Mouse (Mus musculus): ENCODE data around the gene Prkce. TPM values are rescaled to one million over a fixed set of nuclear protein-coding genes. Genes with fewer than 3 reads are reported as not detected.

Gene Prkce
- polyA plus RNA-seq, 1 experiment from 2014 or later, result 7.4 TPM

DNA sequence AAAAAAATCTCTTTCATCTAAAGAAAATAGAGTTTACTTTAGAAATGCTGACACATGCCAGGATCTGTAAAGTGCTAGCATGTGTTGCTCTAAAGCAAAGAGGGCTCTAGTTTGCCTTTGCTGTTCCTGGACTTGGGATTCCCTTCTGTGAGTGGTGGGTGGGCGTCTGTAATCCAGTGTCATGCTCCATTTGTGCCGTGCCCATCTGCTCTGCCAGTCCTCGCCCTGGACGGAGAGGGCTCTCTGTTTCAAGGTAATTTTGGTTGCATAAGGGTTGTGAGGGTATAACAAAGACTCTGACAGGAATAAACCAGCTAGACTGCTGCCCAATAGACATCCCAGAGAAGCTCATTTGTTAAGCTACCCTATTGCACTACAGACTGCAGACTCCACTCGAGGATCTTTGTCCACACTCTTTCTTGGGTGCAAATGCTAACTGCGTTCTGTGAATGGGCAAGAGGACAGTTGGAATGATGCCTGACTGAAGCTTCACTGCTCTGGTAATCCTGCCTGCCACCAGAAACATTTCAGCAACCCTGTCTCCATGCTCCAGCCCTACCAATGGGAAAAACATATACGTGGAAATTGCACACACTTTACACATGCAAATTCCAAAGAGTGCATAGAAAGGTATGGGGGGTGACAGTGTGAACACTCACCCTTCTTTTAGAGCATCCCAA is 188.3 kb downstream of the Prkce start:
- ATAC-seq (ENCODE audit: low FRiP score) (no peak), DNase-seq (ENCODE audit: low spot score) (no peak)
- H3K27ac ChIP-seq (ENCODE audit: low read depth, low read length), result no peak overlapping the region
- H3K4me1 ChIP-seq (replicated peaks; ENCODE audit: control insufficient read depth, insufficient read depth, low read length), result peaks cover 2% of the 10 kb centered on the region; the same call in 1 of the 2 replicates
- no peak overlapping the region for H3K4me2 ChIP-seq (replicated peaks; ENCODE audit: low read depth, low read length)
- H3K36me3 ChIP-seq (ENCODE audit: control insufficient read depth, insufficient read depth, low read length), result no peaks in the 10 kb centered on the region
- H3K27me3 ChIP-seq (ENCODE audit: control insufficient read depth, insufficient read depth, low read length), result no peaks in the 10 kb centered on the region
- H3K9ac ChIP-seq (ENCODE audit: low read depth, low read length), result no peak overlapping the region
- H3K9me3 ChIP-seq (ENCODE audit: control insufficient read depth, low read length), result no peaks in the 10 kb centered on the region
- H3K4me3 ChIP-seq (ENCODE audit: low read depth, low read length), result no peak overlapping the region
- WGBS, result 71% methylated on average over 7 of the region's 7 CpGs

DNA sequence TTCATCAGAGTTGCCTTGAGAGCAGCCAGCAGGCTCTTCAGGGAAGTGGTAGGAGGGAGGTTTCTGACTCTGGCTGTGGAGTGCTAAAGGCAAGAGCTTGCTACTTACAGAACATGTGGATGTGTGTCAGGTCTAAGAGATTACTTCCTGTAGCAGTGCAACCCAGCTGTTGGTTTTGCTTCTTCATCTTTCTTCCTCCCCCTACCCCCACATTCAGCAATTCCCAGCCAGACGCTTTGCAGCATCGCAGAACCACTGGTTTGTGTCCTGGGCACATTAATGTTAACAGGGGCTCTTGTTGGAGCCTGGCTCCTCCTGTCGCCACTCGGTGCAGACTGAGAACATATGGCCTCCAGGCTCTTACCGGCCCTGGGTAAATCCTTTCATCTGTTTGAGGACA is 190.8 kb downstream of the Prkce start:
- no peak overlapping the region for H3K27ac ChIP-seq (ENCODE audit: low read depth, low read length)
- H3K4me1 ChIP-seq (replicated peaks; ENCODE audit: control insufficient read depth, insufficient read depth, low read length), result 0 out of 2 replicates have a peak, but pooled peaks cover 2% of the 10 kb centered on the region
- H3K36me3 ChIP-seq (ENCODE audit: control insufficient read depth, insufficient read depth, low read length), result no peaks in the 10 kb centered on the region
- no peaks in the 10 kb centered on the region for H3K9me3 ChIP-seq (ENCODE audit: control insufficient read depth, low read length)
- H3K4me2 ChIP-seq (replicated peaks; ENCODE audit: low read depth, low read length), result no peak overlapping the region
- no peak overlapping the region for H3K4me3 ChIP-seq (ENCODE audit: low read depth, low read length)
- WGBS, result 75% methylated on average over 5 of the region's 5 CpGs
- ATAC-seq (ENCODE audit: low FRiP score) (no peak), DNase-seq (ENCODE audit: low spot score) (no peak)
- no peak overlapping the region for H3K9ac ChIP-seq (ENCODE audit: low read depth, low read length)
- H3K27me3 ChIP-seq (ENCODE audit: control insufficient read depth, insufficient read depth, low read length), result no peaks in the 10 kb centered on the region

DNA sequence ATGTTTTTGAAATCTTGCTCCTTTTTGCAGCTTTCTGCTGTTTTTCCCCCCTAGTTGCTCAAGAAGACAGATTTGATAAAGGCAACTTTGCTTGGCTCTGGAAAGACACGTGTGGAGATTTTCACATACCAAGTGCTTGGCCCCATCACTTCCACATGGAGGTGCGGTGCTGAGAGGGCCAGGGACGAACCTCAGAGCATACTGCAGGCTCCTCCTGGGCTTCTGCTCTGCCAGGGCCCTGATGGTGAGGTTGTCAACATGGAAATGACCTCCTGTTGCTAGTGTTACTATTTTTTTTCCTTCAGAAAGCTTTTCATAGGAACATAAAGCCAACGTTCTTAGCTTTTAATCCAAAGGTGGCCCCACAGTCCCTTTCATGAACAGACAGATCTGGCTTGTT is 191.3 kb downstream of the Prkce start:
- no peaks in the 10 kb centered on the region for H3K27me3 ChIP-seq (ENCODE audit: control insufficient read depth, insufficient read depth, low read length)
- 61% methylated on average over 4 of the region's 4 CpGs for WGBS
- ATAC-seq (ENCODE audit: low FRiP score), result no peak

DNA sequence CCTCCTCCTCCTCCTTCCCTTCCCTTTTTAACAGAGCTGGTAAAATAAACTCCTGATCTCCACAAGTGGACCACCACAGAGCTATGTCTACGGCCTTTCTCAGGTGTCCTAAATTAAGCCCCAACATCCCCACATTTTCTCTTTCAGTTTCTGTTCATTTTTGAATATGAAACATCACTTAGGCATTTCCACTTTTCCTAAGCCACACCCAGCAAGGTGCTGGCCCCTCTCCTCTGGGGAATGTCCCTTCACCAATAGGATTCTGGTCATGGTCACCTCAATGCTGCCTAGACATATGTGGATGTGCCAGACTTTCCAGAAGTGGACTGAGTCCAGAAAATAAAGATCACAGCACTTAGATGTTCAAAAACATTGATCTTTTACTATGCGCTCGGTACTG is 193.3 kb downstream of the Prkce start:
- WGBS, result 91% methylated on average over 3 of the region's 3 CpGs
- no peak for ATAC-seq (ENCODE audit: low FRiP score)

More for the DNA sequence above, 191.3 kb downstream of the Prkce start:
- no peak overlapping the region for H3K4me3 ChIP-seq (ENCODE audit: low read depth, low read length)
- H3K27ac ChIP-seq (ENCODE audit: low read depth, low read length), result no peak overlapping the region
- H3K4me1 ChIP-seq (replicated peaks; ENCODE audit: control insufficient read depth, insufficient read depth, low read length), result 0 out of 2 replicates have a peak, but pooled peaks cover 2% of the 10 kb centered on the region
- H3K9ac ChIP-seq (ENCODE audit: low read depth, low read length), result no peak overlapping the region
- no peaks in the 10 kb centered on the region for H3K9me3 ChIP-seq (ENCODE audit: control insufficient read depth, low read length)
- no peak overlapping the region for H3K4me2 ChIP-seq (replicated peaks; ENCODE audit: low read depth, low read length)
- no peak for DNase-seq (ENCODE audit: low spot score)
- no peaks in the 10 kb centered on the region for H3K36me3 ChIP-seq (ENCODE audit: control insufficient read depth, insufficient read depth, low read length)

DNA sequence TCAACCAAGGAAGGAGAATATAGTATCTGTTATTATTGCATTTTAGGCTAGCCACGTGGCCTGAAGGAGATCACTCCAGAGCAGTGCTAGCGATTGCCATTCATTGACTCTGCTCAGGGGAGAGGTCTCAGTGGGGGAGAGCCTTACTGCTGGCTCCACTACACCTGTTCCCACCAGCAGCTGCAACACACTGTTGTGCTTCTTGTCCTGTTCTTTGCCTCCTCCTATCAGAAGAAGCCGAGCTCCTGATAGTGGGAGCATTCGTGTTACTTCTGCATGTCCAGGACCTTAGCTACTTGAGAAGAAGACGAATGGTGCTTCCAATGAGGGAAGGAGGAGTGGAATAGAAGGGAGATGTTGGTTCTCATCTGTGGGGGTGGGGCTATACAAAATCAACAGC is 195.8 kb downstream of the Prkce start:
- H3K9ac ChIP-seq (ENCODE audit: low read depth, low read length), result no peak overlapping the region
- ATAC-seq (ENCODE audit: low FRiP score) (no peak), DNase-seq (ENCODE audit: low spot score) (no peak)
- no peak overlapping the region for H3K4me2 ChIP-seq (replicated peaks; ENCODE audit: low read depth, low read length)
- 69% methylated on average over 5 of the region's 5 CpGs for WGBS
- no peaks in the 10 kb centered on the region for H3K9me3 ChIP-seq (ENCODE audit: control insufficient read depth, low read length)
- no peaks in the 10 kb centered on the region for H3K36me3 ChIP-seq (ENCODE audit: control insufficient read depth, insufficient read depth, low read length)
- no peaks in the 10 kb centered on the region for H3K27me3 ChIP-seq (ENCODE audit: control insufficient read depth, insufficient read depth, low read length)
- no peaks in the 10 kb centered on the region for H3K4me1 ChIP-seq (replicated peaks; ENCODE audit: control insufficient read depth, insufficient read depth, low read length)
- H3K4me3 ChIP-seq (ENCODE audit: low read depth, low read length), result no peak overlapping the region
- no peak overlapping the region for H3K27ac ChIP-seq (ENCODE audit: low read depth, low read length)

More for the DNA sequence above, 193.3 kb downstream of the Prkce start:
- DNase-seq (ENCODE audit: low spot score), result no peak
- 0 out of 2 replicates have a peak, but pooled peaks cover 2% of the 10 kb centered on the region for H3K4me1 ChIP-seq (replicated peaks; ENCODE audit: control insufficient read depth, insufficient read depth, low read length)
- H3K9me3 ChIP-seq (ENCODE audit: control insufficient read depth, low read length), result no peaks in the 10 kb centered on the region
- H3K4me2 ChIP-seq (replicated peaks; ENCODE audit: low read depth, low read length), result no peak overlapping the region
- H3K27me3 ChIP-seq (ENCODE audit: control insufficient read depth, insufficient read depth, low read length), result no peaks in the 10 kb centered on the region
- no peak overlapping the region for H3K27ac ChIP-seq (ENCODE audit: low read depth, low read length)
- no peak overlapping the region for H3K9ac ChIP-seq (ENCODE audit: low read depth, low read length)
- H3K4me3 ChIP-seq (ENCODE audit: low read depth, low read length), result no peak overlapping the region
- no peaks in the 10 kb centered on the region for H3K36me3 ChIP-seq (ENCODE audit: control insufficient read depth, insufficient read depth, low read length)

DNA sequence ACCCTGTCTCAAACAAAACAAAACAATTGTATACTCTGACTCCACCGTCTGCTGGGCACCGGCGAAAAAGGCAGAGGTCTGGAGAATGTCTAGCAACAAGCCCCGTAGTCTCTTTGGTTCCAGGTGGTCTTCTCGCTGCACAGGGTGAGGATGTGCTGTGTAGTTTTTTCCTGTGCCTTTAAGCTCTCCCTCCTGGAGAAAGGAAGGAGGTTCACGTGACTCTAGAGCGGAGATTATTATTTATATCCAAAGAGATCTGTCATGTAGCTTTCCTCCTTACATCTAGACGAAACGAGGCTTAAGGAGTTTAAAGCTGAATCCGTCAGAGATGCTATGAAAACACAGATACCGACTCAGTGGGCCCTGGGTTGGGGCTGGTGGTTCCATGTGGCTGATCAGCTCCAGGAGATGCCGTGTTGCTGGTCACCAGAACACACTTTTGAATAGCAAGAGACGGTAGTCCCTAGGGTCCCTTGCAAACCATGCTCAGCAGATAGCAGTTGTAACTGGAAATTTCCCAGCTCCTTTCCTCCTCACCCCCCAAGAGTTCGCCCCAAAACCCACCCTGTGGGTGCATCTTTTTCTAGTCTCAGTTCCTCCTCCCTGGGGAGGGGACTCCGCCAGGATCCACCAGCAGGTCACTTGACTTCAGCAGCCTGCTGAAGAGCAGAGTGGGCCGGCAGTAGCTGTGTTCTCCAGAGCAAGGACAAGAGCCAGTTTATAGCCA is 196.9 kb downstream of the Prkce start:
- Histone ChIP-seq H3K4me2 (replicated peaks; ENCODE audit: low read depth, low read length) (no peak overlapping the region), H3K27me3 (ENCODE audit: control insufficient read depth, insufficient read depth, low read length) (no peaks in the 10 kb centered on the region), H3K4me1 (replicated peaks; ENCODE audit: control insufficient read depth, insufficient read depth, low read length) (no peaks in the 10 kb centered on the region), H3K27ac (ENCODE audit: low read depth, low read length) (no peak overlapping the region), H3K9me3 (ENCODE audit: control insufficient read depth, low read length) (no peaks in the 10 kb centered on the region), H3K36me3 (ENCODE audit: control insufficient read depth, insufficient read depth, low read length) (no peaks in the 10 kb centered on the region), H3K4me3 (ENCODE audit: low read depth, low read length) (no peak overlapping the region), H3K9ac (ENCODE audit: low read depth, low read length) (no peak overlapping the region)
- DNase-seq (ENCODE audit: low spot score) (no peak), ATAC-seq (ENCODE audit: low FRiP score) (no peak)
- 83% methylated on average over 16 of the region's 16 CpGs for WGBS

DNA sequence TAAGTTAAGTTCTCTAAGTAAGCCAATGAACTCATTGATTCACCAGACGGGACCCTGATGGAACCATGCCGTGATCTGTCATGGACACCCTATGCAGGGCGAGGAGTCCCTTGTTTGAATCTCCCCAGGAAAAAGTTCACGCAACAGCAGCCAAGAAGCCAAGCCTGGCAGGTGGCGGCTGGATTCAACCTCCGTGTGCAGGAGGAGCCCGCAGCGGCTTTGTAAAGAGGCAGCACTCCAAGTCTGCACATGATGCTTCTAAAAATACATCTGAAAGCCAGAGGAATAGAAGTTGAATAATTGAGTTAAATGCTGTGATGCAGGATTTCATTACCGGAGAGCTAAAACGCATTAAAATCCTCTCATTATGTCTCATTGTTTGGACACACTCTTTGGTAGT is 199.3 kb downstream of the Prkce start:
- DNase-seq (ENCODE audit: low spot score) (no peak), ATAC-seq (ENCODE audit: low FRiP score) (no peak)
- H3K9me3 ChIP-seq (ENCODE audit: control insufficient read depth, low read length), result no peaks in the 10 kb centered on the region
- H3K27ac ChIP-seq (ENCODE audit: low read depth, low read length), result no peak overlapping the region
- H3K4me1 ChIP-seq (replicated peaks; ENCODE audit: control insufficient read depth, insufficient read depth, low read length), result no peaks in the 10 kb centered on the region
- 80% methylated on average over 10 of the region's 10 CpGs for WGBS
- no peak overlapping the region for H3K4me3 ChIP-seq (ENCODE audit: low read depth, low read length)
- no peaks in the 10 kb centered on the region for H3K36me3 ChIP-seq (ENCODE audit: control insufficient read depth, insufficient read depth, low read length)
- no peaks in the 10 kb centered on the region for H3K27me3 ChIP-seq (ENCODE audit: control insufficient read depth, insufficient read depth, low read length)
- H3K4me2 ChIP-seq (replicated peaks; ENCODE audit: low read depth, low read length), result no peak overlapping the region
- no peak overlapping the region for H3K9ac ChIP-seq (ENCODE audit: low read depth, low read length)

DNA sequence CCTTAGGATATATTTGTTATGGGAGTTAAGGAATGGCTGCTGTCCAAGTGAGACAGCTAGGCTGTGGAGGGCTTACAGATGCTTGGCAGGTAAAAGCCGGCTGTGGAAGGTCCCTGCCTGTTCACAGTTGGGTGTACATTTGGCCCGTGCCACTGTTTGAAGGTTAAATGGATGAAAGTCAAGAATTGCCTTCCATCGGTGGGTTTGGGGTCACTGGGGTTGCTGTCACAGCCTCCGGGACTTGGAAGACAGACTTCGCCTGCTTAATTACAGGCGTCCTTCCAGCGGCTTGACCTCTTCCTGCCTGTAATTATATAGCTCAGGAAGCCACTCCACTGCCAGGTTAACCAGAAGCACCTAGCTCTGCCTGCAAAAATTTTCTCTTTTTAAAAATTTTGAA is 200.1 kb downstream of the Prkce start:
- no peaks in the 10 kb centered on the region for H3K27me3 ChIP-seq (ENCODE audit: control insufficient read depth, insufficient read depth, low read length)
- no peaks in the 10 kb centered on the region for H3K9me3 ChIP-seq (ENCODE audit: control insufficient read depth, low read length)
- DNase-seq (ENCODE audit: low spot score) (no peak), ATAC-seq (ENCODE audit: low FRiP score) (no peak)
- no peak overlapping the region for H3K4me3 ChIP-seq (ENCODE audit: low read depth, low read length)
- no peak overlapping the region for H3K9ac ChIP-seq (ENCODE audit: low read depth, low read length)
- H3K36me3 ChIP-seq (ENCODE audit: control insufficient read depth, insufficient read depth, low read length), result no peaks in the 10 kb centered on the region
- no peaks in the 10 kb centered on the region for H3K4me1 ChIP-seq (replicated peaks; ENCODE audit: control insufficient read depth, insufficient read depth, low read length)
- H3K4me2 ChIP-seq (replicated peaks; ENCODE audit: low read depth, low read length), result no peak overlapping the region
- 52% methylated on average over 7 of the region's 7 CpGs for WGBS
- no peak overlapping the region for H3K27ac ChIP-seq (ENCODE audit: low read depth, low read length)

Measured in hindbrain, embryonic 11.5 days (tissue).